Mouse (Mus musculus): Measurements from ENCODE around the gene Slc31a1.

DNA sequence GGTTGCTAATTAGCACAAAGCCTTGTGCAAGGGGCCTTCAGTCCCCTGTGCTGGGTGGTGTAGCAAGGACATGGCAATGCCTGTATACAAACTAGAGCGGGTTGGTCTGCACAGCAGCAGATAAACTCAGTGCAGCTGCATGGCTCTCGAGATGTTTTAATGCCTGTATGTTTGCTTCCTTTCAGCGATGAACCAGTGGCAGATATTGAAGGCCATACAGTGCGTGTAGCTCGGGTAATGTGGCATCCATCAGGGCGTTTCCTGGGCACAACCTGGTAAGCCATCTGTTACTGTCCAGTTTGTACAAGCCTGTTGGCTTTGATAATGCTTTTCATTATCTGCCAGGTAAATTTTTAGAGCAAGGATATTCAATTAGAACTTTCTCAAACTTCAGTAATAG lies 58.6 kb downstream of the Slc31a1 start:
- TF ChIP-seq POLR2A (IDR thresholded peaks at IDR 0.05; ENCODE audit: borderline replicate concordance, extremely low read depth, low read depth, low read length) (no peak), CTCF (IDR thresholded peaks at IDR 0.05; ENCODE audit: insufficient read depth, low read length) (no peak)

Data from lung, adult 2 months (tissue).